Mouse (Mus musculus) liver, postnatal 0 days (tissue): ENCODE results near the gene Miga1. TPM values are rescaled to one million over a fixed set of nuclear protein-coding genes. Genes with fewer than 3 reads are reported as not detected.
A peak's percentile ranks its signal among the peaks of the same experiment; 100 is the strongest.

Experiments used
- ATAC-seq: fragments of 200-750 bp; cut with Nextera tagmentation; 2 replicates; pipeline ENCODE4 v1.8.0; 2017; ENCODE audit warnings: mild to moderate bottlenecking, moderate library complexity
- DNase-seq: peaks from one replicate; pipeline ENCODE4 v3.0.0-alpha.2; 2016
- H3K27ac ChIP-seq: fragments of 300-500 bp; sonication (generic); 2 replicates; pipeline ENCODE4 v1.5.1; 2014; ENCODE audit warnings: antibody characterized with exemption, moderate library complexity, mild to moderate bottlenecking, low read depth
- H3K27me3 ChIP-seq: fragments of 300-500 bp; sonication (generic); 2 replicates; pipeline ENCODE4 v1.6.1; 2014; ENCODE audit warnings: low read length, control low read depth, mixed read lengths; ENCODE audit not compliant: insufficient read depth
- H3K36me3 ChIP-seq: fragments of 300-500 bp; sonication (generic); replicated peaks from 2 replicates; pipeline ENCODE4 v1.6.1; 2014; ENCODE audit warnings: mild to moderate bottlenecking, control low read depth, low read length, moderate library complexity, mixed read lengths; ENCODE audit not compliant: insufficient read depth
- H3K4me1 ChIP-seq: fragments of 300-500 bp; sonication (generic); 2 replicates; pipeline ENCODE4 v1.6.1; 2014; ENCODE audit warnings: antibody characterized with exemption, mild to moderate bottlenecking, control low read depth; ENCODE audit not compliant: insufficient read depth
- H3K4me2 ChIP-seq: fragments of 300-500 bp; sonication (generic); 2 replicates; pipeline ENCODE4 v1.6.1; 2014; ENCODE audit warnings: low read depth, mild to moderate bottlenecking, low read length, moderate library complexity, mixed read lengths
- H3K4me3 ChIP-seq: fragments of 300-500 bp; sonication (generic); 2 replicates; pipeline ENCODE4 v1.5.1; 2014; ENCODE audit warnings: low read depth, low read length
- H3K9ac ChIP-seq: fragments of 300-500 bp; sonication (generic); replicated peaks from 2 replicates; pipeline ENCODE4 v1.6.1; 2014; ENCODE audit warnings: mild to moderate bottlenecking, moderate library complexity
- H3K9me3 ChIP-seq: fragments of 300-500 bp; sonication (generic); 2 replicates; pipeline ENCODE4 v1.6.1; 2016; ENCODE audit warnings: mild to moderate bottlenecking, control low read depth, low read length, mixed read lengths
- CTCF ChIP-seq: sonication (generic); IDR thresholded peaks from 2 replicates; pipeline ENCODE4 v1.5.1; 2016; ENCODE audit warnings: antibody characterized with exemption, low read depth
- EP300 ChIP-seq: IDR thresholded peaks from 2 replicates; pipeline ENCODE4 v1.6.1; 2016; ENCODE audit warnings: antibody characterized with exemption, low read depth, mild to moderate bottlenecking
- WGBS: fragments of 180-500 bp; shearing (Covaris S2); extraction: QIAGEN DNeasy Blood & Tissue Kit; methylation state at CpG from one replicate; pipeline ENCODE4 v1.1.7; 2014; ENCODE audit not compliant: insufficient replicate concordance; 5-methylcytosine and 5-hydroxymethylcytosine counted together
- polyA plus RNA-seq: library from polyadenylated mRNA; unstranded; fragments of >200 nt; fragmentation: Nextera tagmentation; extraction: Ambion mirVana; gene quantifications from 2 replicates; pipeline ENCODE4 v1.2.1, GENCODE M21; 2015

The Miga1 gene
- polyA plus RNA-seq, 1 experiment from 2014 or later: 3.2 TPM

DNA sequence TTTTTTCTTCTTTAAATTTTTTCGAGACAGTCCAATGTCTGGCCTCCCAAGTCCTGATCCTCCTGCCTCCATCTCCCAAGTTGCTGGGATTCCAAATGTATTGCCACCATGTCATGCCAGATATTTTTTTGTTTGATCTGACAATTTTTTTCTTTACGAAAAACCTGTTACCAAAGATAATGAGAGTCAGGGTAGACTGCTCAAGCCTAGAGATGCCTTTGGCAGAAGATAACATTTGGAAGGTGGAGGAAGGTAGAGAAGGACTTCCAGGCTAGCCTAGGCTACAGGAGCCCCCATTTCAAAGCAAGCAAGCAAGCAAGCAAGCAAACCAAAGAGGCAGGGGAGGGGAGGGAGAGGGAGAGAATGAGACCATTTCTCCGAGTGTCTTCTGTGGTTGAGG, 7.0 kb upstream of the Miga1 start:
- peak overlapping the region; percentile 73 for H3K4me3 ChIP-seq
- WGBS: 27% methylated on average over 3 of the region's 3 CpGs
- DNase-seq: no peak
- H3K27ac ChIP-seq: peak overlapping the region; percentile 50; the same call in 1 of the 2 replicates
- TF ChIP-seq CTCF (no peak), EP300 (no peak)
- peaks cover 29% of the 10 kb centered on the region for H3K4me1 ChIP-seq
- H3K9me3 ChIP-seq: no peaks in the 10 kb centered on the region
- peak overlapping the region; percentile 71 for H3K4me2 ChIP-seq
- no peaks in the 10 kb centered on the region for H3K36me3 ChIP-seq
- H3K27me3 ChIP-seq: no peaks in the 10 kb centered on the region
- peak overlapping the region; percentile 84 for H3K9ac ChIP-seq
- 0 out of 2 replicates have a peak, but pooled peaks have one; percentile 8 for ATAC-seq

DNA sequence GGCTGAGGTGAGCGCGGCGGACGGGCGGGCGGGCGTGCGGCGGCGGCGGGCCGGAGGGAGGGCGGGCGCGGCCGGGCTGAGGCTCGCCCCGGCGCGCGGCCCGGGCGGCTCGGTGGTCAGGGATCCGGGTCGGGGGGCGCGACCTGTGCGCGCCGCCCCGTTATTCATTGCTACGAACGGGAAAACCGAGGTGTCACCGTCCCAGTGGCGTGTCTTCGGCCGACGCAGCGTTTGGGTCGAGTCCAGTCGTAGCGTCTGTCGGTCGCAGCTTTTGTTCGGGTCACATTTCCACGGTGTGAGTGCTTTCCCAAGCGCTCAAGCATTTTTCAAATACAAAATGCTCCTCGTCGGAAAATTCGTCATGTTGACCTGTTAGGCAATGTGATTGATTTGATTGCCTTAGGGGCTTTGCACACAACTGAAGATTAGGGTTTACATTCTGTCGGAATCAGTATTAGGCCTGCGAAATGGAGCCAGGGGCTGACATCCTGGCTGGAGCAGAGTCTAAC, 6.5 kb upstream of the Miga1 start:
- H3K4me1 ChIP-seq: peaks cover 28% of the 10 kb centered on the region

DNA sequence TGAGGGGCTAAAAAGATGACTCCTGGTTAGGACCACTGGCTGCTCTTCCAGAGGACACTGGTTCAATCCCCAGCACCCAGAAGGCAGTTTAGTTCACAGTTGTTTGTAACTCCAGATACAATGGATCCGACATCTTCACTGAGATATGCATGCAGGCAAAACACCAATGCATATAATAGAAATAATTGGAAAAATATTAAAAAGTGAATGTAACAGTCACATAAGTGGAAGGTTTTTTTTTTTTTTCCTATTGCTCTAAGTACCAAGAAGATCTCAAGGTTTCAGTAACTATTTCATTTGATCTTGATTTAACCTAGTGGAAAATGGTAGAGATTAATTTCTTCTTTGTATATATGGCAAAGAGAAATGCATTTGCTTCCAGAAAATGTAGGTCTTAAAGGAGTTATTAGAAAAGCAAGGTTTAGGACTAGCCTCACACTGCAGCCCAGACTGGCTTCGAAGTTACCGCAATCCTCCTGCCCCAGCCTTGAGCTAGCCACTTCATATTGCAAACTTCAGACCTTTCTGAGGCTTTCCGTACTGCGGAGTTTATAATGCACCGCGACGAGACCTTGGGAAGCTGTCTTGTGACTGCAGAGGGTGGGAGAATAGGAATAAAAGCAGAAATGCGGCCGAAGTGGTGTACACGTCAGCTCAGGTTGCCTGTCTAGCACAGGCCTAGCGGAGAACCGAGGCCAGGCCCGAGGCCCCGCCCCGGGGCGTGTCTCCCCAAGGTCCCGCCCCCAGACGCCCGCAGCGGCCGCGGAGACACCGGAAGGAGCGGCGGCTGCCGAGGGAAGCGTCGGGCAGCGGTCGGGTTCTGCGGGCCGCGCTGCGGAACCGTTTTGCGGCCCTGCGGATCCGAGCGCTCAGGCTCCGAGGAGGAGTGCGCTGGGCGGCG, 5.8 kb upstream of the Miga1 start, which contains the start of gene Usp33:
Gene Usp33 (plus strand): TSS at position 747 of the 901 bp plus-strand sequence.
- peaks cover 23% of the 10 kb centered on the region for H3K4me1 ChIP-seq
- H3K27ac ChIP-seq: peak within 1 kb of the TSS; percentile 94
- H3K9me3 ChIP-seq: no peaks in the 10 kb centered on the region
- ATAC-seq (peak; percentile 97), DNase-seq (peak; percentile 96)
- TF ChIP-seq EP300 (no peak), CTCF (no peak)
- peak within 1 kb of the TSS; percentile 71 for H3K4me2 ChIP-seq
- WGBS: 7% methylated on average over 37 of the region's 44 CpGs
- H3K27me3 ChIP-seq: no peaks in the 10 kb centered on the region
- no peaks in the 10 kb centered on the region for H3K36me3 ChIP-seq
- H3K9ac ChIP-seq: peak within 1 kb of the TSS; percentile 84
- peak within 1 kb of the TSS; percentile 73 for H3K4me3 ChIP-seq

More for the DNA sequence above, 6.5 kb upstream of the Miga1 start:
- Histone ChIP-seq H3K27me3 (no peaks in the 10 kb centered on the region), H3K9me3 (no peaks in the 10 kb centered on the region), H3K9ac (peak overlapping the region; percentile 84), H3K4me3 (peak overlapping the region; percentile 73), H3K4me2 (peak overlapping the region; percentile 71), H3K27ac (peak overlapping the region; percentile 94), H3K36me3 (no peaks in the 10 kb centered on the region)
- peak; percentile 75 for ATAC-seq
- under 1% methylated on average over 42 of the region's 54 CpGs for WGBS
- DNase-seq: no peak
- no peak for TF ChIP-seq CTCF
- no peak for TF ChIP-seq EP300

DNA sequence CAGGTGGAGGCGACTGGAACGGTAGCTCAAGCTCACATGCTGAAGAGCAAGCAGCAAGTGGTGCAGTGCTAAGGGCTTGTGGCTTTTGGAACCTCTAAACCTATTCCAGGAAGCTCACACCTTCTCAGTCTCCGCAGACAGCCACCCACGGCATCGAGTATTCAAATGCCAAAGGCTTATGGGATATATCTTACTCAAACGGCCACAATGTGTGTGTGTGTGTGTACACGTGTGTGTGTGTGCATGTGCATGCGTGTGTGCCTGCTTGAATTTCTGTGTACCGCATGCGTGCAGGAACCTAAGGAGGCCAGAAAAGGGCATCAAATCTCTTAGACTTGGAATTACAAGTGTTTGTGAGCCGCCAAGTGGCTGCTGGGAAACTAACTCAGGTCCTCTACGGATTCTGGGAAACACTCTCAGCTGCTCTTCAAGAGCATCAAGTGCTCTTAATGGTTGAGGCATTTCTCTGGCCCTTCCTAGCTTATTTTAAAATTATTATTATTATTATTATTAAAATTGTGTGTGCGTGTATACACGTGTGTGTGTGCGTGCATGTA, 2.8 kb upstream of the Miga1 start:
- DNase-seq (no peak), ATAC-seq (no peak)
- H3K9ac ChIP-seq: no peak overlapping the region
- H3K9me3 ChIP-seq: no peaks in the 10 kb centered on the region
- H3K4me2 ChIP-seq: no peak overlapping the region
- peaks cover 17% of the 10 kb centered on the region for H3K4me1 ChIP-seq
- 82% methylated on average over 15 of the region's 15 CpGs for whole genome bisulfite sequencing
- H3K36me3 ChIP-seq: no peaks in the 10 kb centered on the region
- H3K4me3 ChIP-seq: no peak overlapping the region
- H3K27me3 ChIP-seq: no peaks in the 10 kb centered on the region
- TF ChIP-seq EP300: no peak
- H3K27ac ChIP-seq: no peak overlapping the region

DNA sequence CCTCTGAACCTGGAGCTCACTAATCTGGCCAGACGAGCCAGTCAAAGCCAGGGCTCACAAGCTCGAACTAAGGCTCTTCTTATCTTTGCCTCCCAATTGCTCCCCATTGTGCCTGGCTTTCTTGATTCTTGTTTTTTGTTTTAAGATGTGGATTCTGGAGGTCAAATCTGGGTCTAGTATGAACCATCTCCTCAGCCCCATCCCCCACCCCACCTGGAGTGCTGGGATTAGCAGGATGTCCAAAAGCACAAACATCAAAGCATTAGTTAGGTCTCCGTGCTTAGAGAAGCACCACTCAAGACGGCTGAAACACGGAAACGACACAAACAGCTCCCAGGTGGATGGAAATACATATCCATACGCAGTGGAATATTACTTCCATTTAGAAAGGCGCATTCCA, 4.1 kb downstream of the Miga1 start:
- no peak overlapping the region for H3K4me2 ChIP-seq
- H3K36me3 ChIP-seq: peaks cover 8% of the 10 kb centered on the region
- H3K27me3 ChIP-seq: no peaks in the 10 kb centered on the region
- WGBS: 82% methylated on average over 8 of the region's 8 CpGs
- DNase-seq (no peak), ATAC-seq (no peak)
- H3K4me1 ChIP-seq: peaks cover 4% of the 10 kb centered on the region
- H3K27ac ChIP-seq: no peak overlapping the region
- TF ChIP-seq EP300 (no peak), CTCF (no peak)
- H3K9ac ChIP-seq: no peak overlapping the region
- H3K9me3 ChIP-seq: no peaks in the 10 kb centered on the region
- no peak overlapping the region for H3K4me3 ChIP-seq

DNA sequence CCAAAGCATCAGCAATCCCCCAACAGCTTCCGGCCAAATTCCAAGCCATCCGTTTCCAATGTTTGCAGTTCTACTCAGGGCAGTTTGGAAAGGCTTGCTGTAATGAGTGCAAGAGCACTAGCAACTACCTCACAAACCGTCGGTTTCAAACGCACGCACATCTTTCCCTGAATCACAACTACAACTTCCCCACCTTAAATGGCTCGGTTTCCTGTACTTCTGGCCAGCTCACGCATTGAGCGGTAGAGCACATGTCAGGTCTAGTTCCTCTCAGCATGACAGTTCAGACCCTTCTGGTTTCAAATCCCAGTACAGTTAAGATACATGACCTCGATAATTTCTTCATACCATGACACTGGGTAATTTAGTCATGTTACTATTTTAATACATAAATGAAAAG, 6.6 kb downstream of the Miga1 start:
- Histone ChIP-seq H3K36me3 (peaks cover 8% of the 10 kb centered on the region), H3K9ac (no peak overlapping the region), H3K4me1 (no peaks in the 10 kb centered on the region), H3K4me3 (no peak overlapping the region), H3K27me3 (no peaks in the 10 kb centered on the region), H3K9me3 (no peaks in the 10 kb centered on the region), H3K27ac (no peak overlapping the region), H3K4me2 (no peak overlapping the region)
- WGBS: 59% methylated on average over 10 of the region's 10 CpGs
- ATAC-seq: no peak
- no peak for DNase-seq
- TF ChIP-seq CTCF (no peak), EP300 (no peak)
